Mouse (Mus musculus): ENCODE results near the gene Syne3.

DNA sequence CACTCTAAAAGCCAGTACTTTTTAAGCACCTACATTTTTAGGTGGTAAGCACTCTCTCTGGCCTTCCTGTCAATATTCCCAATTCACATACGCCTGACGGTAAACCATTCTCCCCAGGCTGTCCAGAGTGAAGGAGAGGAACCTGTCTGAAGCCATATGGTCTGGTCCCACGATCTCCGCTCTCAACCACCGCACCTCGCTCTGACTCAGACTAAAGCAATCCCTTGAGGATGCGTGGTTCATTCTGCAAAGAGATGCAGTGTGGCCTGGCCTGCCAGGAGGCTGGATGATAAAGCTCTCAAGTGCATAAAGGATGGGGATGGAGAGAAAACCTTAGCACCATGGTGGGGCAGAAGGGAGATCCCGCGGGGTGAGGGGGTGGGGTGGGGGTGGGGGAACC lies 49.6 kb downstream of the Syne3 start:
- TF ChIP-seq CTCF (IDR thresholded peaks at IDR 0.05; ENCODE audit: borderline replicate concordance, control insufficient read depth, extremely low read depth, insufficient read depth, low read length, poor library complexity) (no peak), POLR2A (IDR thresholded peaks at IDR 0.05; ENCODE audit: control insufficient read depth, extremely low read depth, insufficient read depth, low read length, poor library complexity) (no peak)

Data from thymus, adult 2 months (tissue).